Mouse (Mus musculus) neural tube, embryonic 11.5 days (tissue): ENCODE measurements around the gene Asb4. TPM values are rescaled to one million over a fixed set of nuclear protein-coding genes. Genes with fewer than 3 reads are reported as not detected.

Experiments
- ATAC-seq: fragments of 200-750 bp; cut with Nextera tagmentation; 2 replicates; pipeline ENCODE4 v1.8.0; 2017; ENCODE audit warnings: moderate number of reproducible peaks, mild to moderate bottlenecking, moderate TSS enrichment, moderate library complexity; ENCODE audit not compliant: insufficient read depth, low FRiP score, low TSS enrichment
- DNase-seq: peaks from one replicate; pipeline ENCODE4 v3.0.0-alpha.2; 2015; ENCODE audit warnings: low spot score
- H3K27ac ChIP-seq: fragments of 300-500 bp; sonication (generic); 2 replicates; pipeline ENCODE4 v1.5.1; 2014; ENCODE audit warnings: low read depth, mild to moderate bottlenecking, low read length
- H3K27me3 ChIP-seq: fragments of 300-500 bp; sonication (generic); 2 replicates; pipeline ENCODE4 v1.6.1; 2014; ENCODE audit warnings: mild to moderate bottlenecking, low read length, mixed read lengths; ENCODE audit not compliant: control insufficient read depth, insufficient read depth
- H3K36me3 ChIP-seq: fragments of 300-500 bp; sonication (generic); 2 replicates; pipeline ENCODE4 v1.6.1; 2014; ENCODE audit warnings: mild to moderate bottlenecking, low read length, moderate library complexity, mixed read lengths; ENCODE audit not compliant: control insufficient read depth, insufficient read depth
- H3K4me1 ChIP-seq: fragments of 300-500 bp; sonication (generic); 2 replicates; pipeline ENCODE4 v1.6.1; 2014; ENCODE audit warnings: low read length, mixed read lengths; ENCODE audit not compliant: control insufficient read depth, insufficient read depth
- H3K4me2 ChIP-seq: fragments of 300-500 bp; sonication (generic); 2 replicates; pipeline ENCODE4 v1.6.1; 2014; ENCODE audit warnings: low read depth, mild to moderate bottlenecking, moderate library complexity
- H3K4me3 ChIP-seq: fragments of 300-500 bp; sonication (generic); 2 replicates; pipeline ENCODE4 v1.5.1; 2014; ENCODE audit warnings: low read depth, low read length
- H3K9ac ChIP-seq: fragments of 300-500 bp; sonication (generic); 2 replicates; pipeline ENCODE4 v1.6.1; 2014; ENCODE audit warnings: mild to moderate bottlenecking, low read length
- H3K9me3 ChIP-seq: fragments of 300-500 bp; sonication (generic); 2 replicates; pipeline ENCODE4 v1.6.1; 2016; ENCODE audit warnings: low read length; ENCODE audit not compliant: control insufficient read depth
- WGBS: fragments of 180-500 bp; shearing (Covaris S2); extraction: QIAGEN DNeasy Blood & Tissue Kit; methylation state at CpG from one replicate; pipeline ENCODE4 v1.1.7; 2014; 5-methylcytosine and 5-hydroxymethylcytosine counted together
- polyA plus RNA-seq: library from polyadenylated mRNA; unstranded; fragments of >200 nt; fragmentation: Nextera tagmentation; extraction: Ambion mirVana; gene quantifications from 2 replicates; pipeline ENCODE4 v1.2.1, GENCODE M21; 2014

Asb4 gene
- polyA plus RNA-seq, 1 experiment from 2014 or later, result 41.0 TPM

DNA sequence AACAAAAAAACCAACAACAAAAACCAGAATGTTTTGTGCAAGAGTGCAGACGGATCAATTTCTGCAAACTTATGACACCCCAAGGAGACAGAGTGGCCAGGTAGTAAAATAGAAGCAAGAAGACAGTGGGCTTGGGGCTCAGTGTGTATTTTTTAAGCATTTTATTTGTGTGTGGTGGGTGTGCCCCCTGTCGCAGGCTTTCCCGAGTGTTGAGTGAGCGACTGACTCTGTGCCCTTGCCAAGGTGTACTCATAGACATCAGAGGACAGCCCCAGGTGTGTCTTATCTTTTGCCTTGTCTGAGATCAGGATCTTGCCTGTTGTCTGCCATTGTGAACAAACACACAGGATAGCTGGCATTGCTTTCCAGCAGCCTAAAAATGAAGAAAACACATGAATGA, 63.8 kb downstream of the Asb4 start:
- ATAC-seq, result no peak
- no peak overlapping the region for H3K27ac ChIP-seq
- DNase-seq, result no peak
- no peaks in the 10 kb centered on the region for H3K27me3 ChIP-seq
- H3K9me3 ChIP-seq, result no peaks in the 10 kb centered on the region
- H3K36me3 ChIP-seq, result no peaks in the 10 kb centered on the region
- no peak overlapping the region for H3K4me3 ChIP-seq
- WGBS, result 90% methylated on average over 4 of the region's 4 CpGs
- H3K9ac ChIP-seq, result no peak overlapping the region
- no peaks in the 10 kb centered on the region for H3K4me1 ChIP-seq
- H3K4me2 ChIP-seq, result no peak overlapping the region

GRCm38 (mm10) chr6:5447546-5447945, 64.4 kb downstream of the Asb4 start:
- 61% methylated on average over 6 of the region's 6 CpGs for WGBS
- H3K27me3 ChIP-seq, result no peaks in the 10 kb centered on the region
- no peak; the same call in 1 of the 2 replicates for ATAC-seq
- H3K9me3 ChIP-seq, result no peaks in the 10 kb centered on the region
- no peaks in the 10 kb centered on the region for H3K4me1 ChIP-seq
- H3K4me2 ChIP-seq, result no peak overlapping the region
- no peak overlapping the region for H3K9ac ChIP-seq
- no peak overlapping the region for H3K4me3 ChIP-seq
- DNase-seq, result peak; percentile 14
- H3K36me3 ChIP-seq, result no peaks in the 10 kb centered on the region
- H3K27ac ChIP-seq, result no peak overlapping the region

GRCm38 (mm10) chr6:5448396-5448795, 65.2 kb downstream of the Asb4 start:
- 71% methylated on average over 4 of the region's 4 CpGs for WGBS
- Histone ChIP-seq H3K9me3 (no peaks in the 10 kb centered on the region), H3K4me2 (no peak overlapping the region), H3K4me3 (no peak overlapping the region), H3K4me1 (no peaks in the 10 kb centered on the region), H3K9ac (no peak overlapping the region), H3K27me3 (no peaks in the 10 kb centered on the region), H3K36me3 (no peaks in the 10 kb centered on the region), H3K27ac (no peak overlapping the region)
- no peak for ATAC-seq
- DNase-seq, result no peak

DNA sequence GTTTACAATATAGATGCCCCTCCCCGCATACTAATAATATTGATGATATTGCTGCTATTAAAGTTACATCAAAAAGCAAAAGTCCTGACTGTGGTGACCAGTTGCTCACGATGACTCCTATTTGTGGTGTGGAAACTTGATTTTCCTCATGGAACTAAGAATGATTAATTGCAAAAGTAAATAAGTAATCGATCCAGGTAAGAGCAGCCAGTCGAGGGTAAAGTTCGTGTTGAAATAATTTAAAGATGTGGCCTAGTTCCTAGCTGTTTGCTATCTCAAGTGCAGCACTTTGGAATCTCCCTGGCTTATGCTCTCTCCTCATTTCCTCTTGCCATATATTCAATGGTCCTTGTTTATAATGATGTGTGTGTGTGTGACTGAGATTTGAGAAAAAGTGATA, 66.7 kb downstream of the Asb4 start:
- WGBS, result 89% methylated on average over 5 of the region's 5 CpGs
- ATAC-seq, result no peak
- no peaks in the 10 kb centered on the region for H3K36me3 ChIP-seq
- DNase-seq, result no peak
- H3K9me3 ChIP-seq, result no peaks in the 10 kb centered on the region
- no peak overlapping the region for H3K9ac ChIP-seq
- H3K27ac ChIP-seq, result no peak overlapping the region
- no peaks in the 10 kb centered on the region for H3K4me1 ChIP-seq
- H3K27me3 ChIP-seq, result no peaks in the 10 kb centered on the region
- H3K4me3 ChIP-seq, result no peak overlapping the region
- H3K4me2 ChIP-seq, result no peak overlapping the region

- H3K9me3 ChIP-seq, result no peaks in the 10 kb centered on the region
- no peak overlapping the region for H3K4me3 ChIP-seq
- no peak overlapping the region for H3K9ac ChIP-seq
- no peaks in the 10 kb centered on the region for H3K36me3 ChIP-seq
- H3K27ac ChIP-seq, result no peak overlapping the region
- H3K4me1 ChIP-seq, result no peaks in the 10 kb centered on the region
- ATAC-seq (no peak), DNase-seq (no peak)
- no peak overlapping the region for H3K4me2 ChIP-seq
- 81% methylated on average over 3 of the region's 3 CpGs for WGBS
- H3K27me3 ChIP-seq, result no peaks in the 10 kb centered on the region
Observed at GRCm38 (mm10) chr6:5455836-5456235, 72.7 kb downstream of the Asb4 start.

DNA sequence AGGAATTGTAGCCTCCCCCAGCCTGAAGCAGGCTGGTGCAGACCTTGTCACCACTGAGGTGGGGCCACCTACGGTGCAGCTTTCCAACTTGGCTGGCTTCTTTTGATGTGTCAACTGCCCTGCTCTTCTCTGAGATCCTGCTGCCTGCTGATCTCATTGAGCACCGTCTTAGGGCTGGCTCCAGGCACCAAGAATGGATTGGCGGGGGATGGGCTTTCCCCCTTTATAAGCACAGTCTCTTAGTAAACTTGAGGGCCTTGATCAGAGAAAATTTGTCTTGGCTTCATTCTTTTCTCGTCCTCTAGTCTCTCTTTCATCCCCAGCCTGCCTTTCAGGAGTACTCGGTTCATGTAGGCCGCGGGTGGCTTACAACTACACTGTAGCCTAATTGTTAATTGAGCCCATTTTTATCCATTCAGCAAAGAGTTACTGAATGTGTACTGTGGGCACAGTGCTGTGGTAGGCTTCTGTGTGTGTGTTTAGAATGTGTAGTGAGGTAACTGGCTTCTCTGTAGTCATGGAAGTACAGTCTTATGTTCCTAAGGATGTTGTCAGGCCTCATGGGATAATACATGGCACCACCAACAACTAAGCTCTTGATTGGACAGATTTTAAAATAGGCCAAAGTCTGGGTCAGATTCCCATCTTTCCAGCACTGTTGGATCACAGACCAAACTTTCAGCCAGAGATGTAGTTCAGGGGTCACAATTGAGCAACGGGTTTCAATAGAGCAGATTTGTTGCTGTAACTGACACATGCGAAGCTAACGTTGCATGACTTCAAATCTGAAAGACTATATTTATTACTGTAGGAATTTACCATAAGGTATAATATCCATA, 87.5 kb downstream of the Asb4 start:
- Histone ChIP-seq H3K27ac (no peak overlapping the region), H3K9ac (no peak overlapping the region), H3K36me3 (no peaks in the 10 kb centered on the region), H3K9me3 (no peaks in the 10 kb centered on the region), H3K4me1 (no peaks in the 10 kb centered on the region), H3K4me2 (no peak overlapping the region), H3K27me3 (no peaks in the 10 kb centered on the region), H3K4me3 (no peak overlapping the region)
- DNase-seq (no peak), ATAC-seq (no peak)
- 79% methylated on average over 10 of the region's 10 CpGs for WGBS

DNA sequence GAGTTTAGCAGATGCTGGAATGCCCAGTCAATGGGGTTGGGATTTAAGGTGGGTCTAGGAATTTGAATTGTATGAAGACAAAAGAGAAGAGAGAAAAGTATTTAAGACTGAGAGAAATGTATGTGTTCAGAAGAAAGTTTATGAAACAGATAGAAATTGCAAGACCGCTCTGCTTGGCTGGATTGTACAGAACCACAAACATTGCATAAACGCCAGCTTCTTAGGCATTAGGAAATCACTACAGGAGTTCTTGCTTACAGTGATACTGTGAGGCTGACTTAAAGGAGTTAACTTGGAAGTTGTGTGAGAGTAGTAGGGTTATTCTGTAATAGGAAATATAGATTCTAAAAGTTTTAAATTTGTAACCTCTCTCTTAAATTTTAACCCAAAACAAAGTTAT, 89.5 kb downstream of the Asb4 start:
- 95% methylated on average over 2 of the region's 2 CpGs for WGBS
- Histone ChIP-seq H3K4me3 (no peak overlapping the region), H3K27me3 (no peaks in the 10 kb centered on the region), H3K4me2 (no peak overlapping the region), H3K36me3 (no peaks in the 10 kb centered on the region), H3K27ac (no peak overlapping the region), H3K9ac (no peak overlapping the region), H3K4me1 (no peaks in the 10 kb centered on the region), H3K9me3 (no peaks in the 10 kb centered on the region)
- ATAC-seq (no peak), DNase-seq (no peak)

- no peaks in the 10 kb centered on the region for H3K27me3 ChIP-seq
- H3K27ac ChIP-seq, result no peak overlapping the region
- 53% methylated on average over 1 of the region's 1 CpGs for WGBS
- DNase-seq, result no peak
- no peaks in the 10 kb centered on the region for H3K36me3 ChIP-seq
- H3K4me1 ChIP-seq, result no peaks in the 10 kb centered on the region
- no peak overlapping the region for H3K9ac ChIP-seq
- H3K4me3 ChIP-seq, result no peak overlapping the region
- H3K9me3 ChIP-seq, result no peaks in the 10 kb centered on the region
- ATAC-seq, result no peak
- no peak overlapping the region for H3K4me2 ChIP-seq
Observed at GRCm38 (mm10) chr6:5474021-5474420, 90.8 kb downstream of the Asb4 start.

- H3K27ac ChIP-seq, result no peak overlapping the region
- no peaks in the 10 kb centered on the region for H3K36me3 ChIP-seq
- H3K4me3 ChIP-seq, result no peak overlapping the region
- no peak overlapping the region for H3K9ac ChIP-seq
- WGBS, result 87% methylated on average over 2 of the region's 2 CpGs
- no peaks in the 10 kb centered on the region for H3K9me3 ChIP-seq
- DNase-seq (no peak), ATAC-seq (no peak)
- H3K4me2 ChIP-seq, result no peak overlapping the region
- H3K4me1 ChIP-seq, result no peaks in the 10 kb centered on the region
- no peaks in the 10 kb centered on the region for H3K27me3 ChIP-seq
Observed at GRCm38 (mm10) chr6:5481066-5481465, 97.9 kb downstream of the Asb4 start.
